Comparison of ENCODE assay signal across 8 mouse cellular contexts in genomic region chr12:84784604-84785381, GRCm38 (mm10). TPM values are rescaled to one million over a fixed set of nuclear protein-coding genes. Genes with fewer than 3 reads are reported as not detected.
DNase-seq lines count a peak whose midpoint lies in the region; ATAC-seq and TF ChIP-seq lines count a peak whose summit lies in the region.

No protein-coding gene starts in this region.

- H3K4me2 ChIP-seq in hindbrain, embryonic 13.5 days = 0 out of 2 replicates have a peak overlapping the region, but pooled peaks have one; percentile 20

- CTCF ChIA-PET in Patski (lab: Charles Lee) = no interaction called here

- ATAC-seq in Patski = peak; percentile 63
- ATAC-seq in hindbrain, embryonic 13.5 days (ENCODE audit: low FRiP score) = peak; percentile 60

- no peaks in the 10 kb centered on the region for H3K36me3 ChIP-seq in hindbrain, embryonic 13.5 days

- H3K4me1 ChIP-seq in hindbrain, embryonic 13.5 days (replicated peaks) = peaks cover 5% of the 10 kb centered on the region; the same call in 1 of the 2 replicates

- 36% methylated on average over 25 of the region's 25 CpGs for WGBS in hindbrain, embryonic 13.5 days

- POLR2A ChIA-PET in Patski (lab: Charles Lee) = no interaction called here

- no peak overlapping the region for H3K9ac ChIP-seq in hindbrain, embryonic 13.5 days

- DNase-seq in Patski (ENCODE audit: low read depth, low spot score) = no peak
- DNase-seq in cerebellum, postnatal 10 days = peak; percentile 96 to 97
- DNase-seq in frontal cortex, postnatal 14 days (ENCODE audit: low spot score in 2 of 2) = peak; percentile 71 to 80
- DNase-seq in layer of hippocampus, postnatal 14 days (ENCODE audit: low spot score in 2 of 2) = peak; percentile 84 to 90
- DNase-seq in lung, postnatal 10 days = peak; percentile 94
- DNase-seq in ovary, postnatal 36 days (ENCODE audit: low spot score) = peak; percentile 89
- DNase-seq in thymus, postnatal 14 days = peak; percentile 85

- no peak overlapping the region for H3K27ac ChIP-seq in hindbrain, embryonic 13.5 days

- TF ChIP-seq CTCF in Patski (IDR thresholded peaks at IDR 0.05) = no peak

- in situ Hi-C loops in Patski (cut with MboI; ENCODE audit: low pct_unique_long_range_greater_than_20kb) = no loop called here

- H3K4me3 ChIP-seq in hindbrain, embryonic 13.5 days = no peak overlapping the region

- no peaks in the 10 kb centered on the region for H3K27me3 ChIP-seq in Patski
- H3K27me3 ChIP-seq in hindbrain, embryonic 13.5 days = no peaks in the 10 kb centered on the region

- H3K9me3 ChIP-seq in hindbrain, embryonic 13.5 days = no peaks in the 10 kb centered on the region

RNA-seq across cellular contexts. Expression of gene Isca2, which starts 11.7 kb away (rescaled TPM):
- polyA plus RNA-seq in Patski (2021) = 58.9 TPM
- 154 and 158 TPM in 2 replicates for polyA plus RNA-seq in hindbrain, embryonic 13.5 days (2015; fragmentation: Nextera tagmentation; extraction: Ambion mirVana)
- total RNA-seq in layer of hippocampus, postnatal 14 days (2021) = 10 to 100 TPM; 61.5 to 62.6 TPM

RNA-seq across cellular contexts. Expression of gene Npc2, which starts 11.8 kb away (rescaled TPM):
- polyA plus RNA-seq in Patski (2021) = 105 TPM
- 80.8 and 82.3 TPM in 2 replicates for polyA plus RNA-seq in hindbrain, embryonic 13.5 days (2015; fragmentation: Nextera tagmentation; extraction: Ambion mirVana)
- 10 to 100 TPM; 39.0 to 41.4 TPM for total RNA-seq in layer of hippocampus, postnatal 14 days (2021)
